Mouse (Mus musculus) myocyte (in vitro differentiated cells): ENCODE measurements around the gene Ptges2.

Experiments used
- CEBPB ChIP-seq: IDR thresholded peaks from 2 replicates; pipeline ENCODE4 v1.6.1; 2011; ENCODE audit warnings: mild to moderate bottlenecking, moderate library complexity; ENCODE audit not compliant: poor library complexity, insufficient read depth, severe bottlenecking
- E2F4 ChIP-seq: IDR thresholded peaks from one replicate; pipeline ENCODE4 v1.6.1; 2011; ENCODE audit warnings: mild to moderate bottlenecking, control low read depth, moderate library complexity; ENCODE audit not compliant: insufficient read depth
- MAX ChIP-seq: IDR thresholded peaks from one replicate; pipeline ENCODE4 v1.6.1; 2011; ENCODE audit warnings: low read depth, mild to moderate bottlenecking, control low read depth
- MYOG ChIP-seq, 3 experiments: IDR thresholded peaks; one replicate each; pipeline ENCODE4 v1.6.1; 2011; ENCODE audit warnings: control low read depth in 2 of 3, low read depth in 2 of 3, mild to moderate bottlenecking in 2 of 3; ENCODE audit not compliant: insufficient read length in 2 of 3, control insufficient read depth in 1 of 3, insufficient read depth in 1 of 3
- POLR2A ChIP-seq: IDR thresholded peaks from one replicate; pipeline ENCODE4 v1.6.1; 2011; ENCODE audit warnings: low read depth, mild to moderate bottlenecking, control low read depth, moderate library complexity; ENCODE audit not compliant: insufficient read length
- POLR2AphosphoS2 ChIP-seq: IDR thresholded peaks from one replicate; pipeline ENCODE4 v1.6.1; 2011; ENCODE audit warnings: low read depth, control low read depth; ENCODE audit not compliant: insufficient read length
- SRF ChIP-seq: IDR thresholded peaks from one replicate; pipeline ENCODE4 v1.6.1; 2011; ENCODE audit warnings: low read depth; ENCODE audit not compliant: control insufficient read depth, insufficient read length
- TCF12 ChIP-seq: IDR thresholded peaks from one replicate; pipeline ENCODE4 v1.6.1; 2011; ENCODE audit warnings: mild to moderate bottlenecking, control low read depth; ENCODE audit not compliant: poor library complexity, insufficient read depth, severe bottlenecking
- TCF3 ChIP-seq: IDR thresholded peaks from one replicate; pipeline ENCODE4 v1.6.1; 2011; ENCODE audit warnings: low read depth, control low read depth; ENCODE audit not compliant: insufficient read length
- USF1 ChIP-seq: IDR thresholded peaks from one replicate; pipeline ENCODE4 v1.6.1; 2011; ENCODE audit warnings: low read depth, mild to moderate bottlenecking, control low read depth, moderate library complexity

DNA sequence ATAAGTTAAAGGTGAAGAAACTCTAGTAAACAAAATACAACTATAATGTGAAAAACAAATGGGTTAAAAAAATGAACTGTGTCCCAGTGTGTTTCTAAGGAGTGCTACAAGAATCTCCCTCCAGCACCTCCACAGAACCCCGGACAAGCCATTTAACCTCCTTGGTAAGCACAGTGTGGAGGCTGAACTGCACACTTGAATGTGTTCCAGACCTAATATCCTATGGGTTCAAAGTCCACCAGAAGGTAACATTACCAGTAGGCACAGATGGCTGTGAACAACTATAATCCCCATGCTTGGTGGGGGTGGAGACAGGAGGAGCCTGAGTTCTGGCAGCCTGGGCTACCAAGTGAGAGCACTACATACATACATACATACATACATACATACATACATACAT lies 44.9 kb downstream of the Ptges2 start:
- TF ChIP-seq CEBPB (no peak), USF1 (no peak), TCF3 (no peak), E2F4 (no peak), POLR2A (no peak), MYOG (IDR thresholded peaks at IDR 0.05; ENCODE audit: control insufficient read depth in 1 of 3, insufficient read depth in 1 of 3, insufficient read length in 2 of 3, low read depth in 2 of 3) (no peak), MAX (no peak), POLR2AphosphoS2 (no peak), SRF (no peak), TCF12 (no peak)
